Mouse (Mus musculus): ENCODE results near the gene Abhd16a. TPM values are rescaled to one million over a fixed set of nuclear protein-coding genes. Genes with fewer than 3 reads are reported as not detected.
A peak's percentile ranks its signal among the peaks of the same experiment; 100 is the strongest.

Gene Abhd16a
- polyA plus RNA-seq, 1 experiment: 64.7 TPM

DNA sequence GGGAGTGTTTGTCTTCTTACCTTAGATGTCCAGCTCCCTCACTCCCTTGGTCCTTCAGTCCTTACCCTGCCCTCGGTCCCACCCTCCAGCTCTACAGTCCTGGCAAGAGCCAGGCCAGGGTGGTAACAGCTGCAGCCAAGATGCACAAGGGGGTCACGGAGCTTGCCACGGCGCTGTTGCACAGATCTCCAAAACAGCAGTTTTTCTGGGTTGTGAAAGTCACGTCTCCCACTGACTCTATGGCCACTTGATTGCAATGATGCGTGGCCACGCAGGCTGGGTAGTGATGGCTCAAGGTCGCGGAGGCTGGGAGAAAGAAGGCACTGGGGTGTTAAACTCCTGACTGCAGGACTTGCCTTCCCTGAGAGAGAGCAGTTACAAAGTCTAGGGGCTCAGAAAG, 17.6 kb upstream of the Abhd16a start:
- H3K4me2 ChIP-seq (ENCODE audit: low read depth): no peak overlapping the region
- H3ac ChIP-seq (ENCODE audit: control insufficient read depth, insufficient read length): no peak overlapping the region
- H3K4me3 ChIP-seq: no peak overlapping the region

DNA sequence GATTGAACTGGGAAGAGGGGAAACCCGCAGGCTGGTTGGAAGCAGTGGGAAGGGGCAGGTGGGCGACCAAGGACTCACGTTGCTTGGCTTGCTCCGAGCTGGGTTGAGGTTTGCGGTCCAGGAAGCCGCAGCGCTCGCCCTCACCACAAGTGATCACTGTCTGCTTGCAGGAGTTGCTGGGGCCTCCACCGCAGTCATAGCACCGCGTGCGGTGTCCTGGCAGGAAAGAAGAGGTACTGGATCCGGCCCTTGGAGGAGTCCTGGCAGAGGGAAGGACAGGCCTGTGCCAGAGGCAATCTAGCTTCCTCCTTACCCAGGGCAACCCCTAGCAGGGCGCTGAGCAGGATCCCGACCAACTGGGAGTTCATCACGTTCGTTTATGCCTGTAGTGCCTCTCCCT, 15.0 kb upstream of the Abhd16a start:
- H3ac ChIP-seq (ENCODE audit: control insufficient read depth, insufficient read length): no peak overlapping the region
- H3K36me3 ChIP-seq (ENCODE audit: control insufficient read depth, insufficient read depth): no peaks in the 10 kb centered on the region
- H3K4me3 ChIP-seq: no peak overlapping the region
- peaks cover 9% of the 10 kb centered on the region for H3K27me3 ChIP-seq (ENCODE audit: control insufficient read depth, insufficient read depth, insufficient read length)
- TF ChIP-seq MYOG (IDR thresholded peaks at IDR 0.05; ENCODE audit: control insufficient read depth in 1 of 3, insufficient read depth in 1 of 3, insufficient read length in 2 of 3, low read depth in 2 of 3): no peak
- TF ChIP-seq SRF (IDR thresholded peaks at IDR 0.05; ENCODE audit: control insufficient read depth, insufficient read length, low read depth): no peak
- TF ChIP-seq TCF12 (IDR thresholded peaks at IDR 0.05; ENCODE audit: insufficient read depth, poor library complexity, severe bottlenecking): no peak
- no peak for TF ChIP-seq MYOD1 (IDR thresholded peaks at IDR 0.05; ENCODE audit: control insufficient read depth in 1 of 3, insufficient read length in 2 of 3, low read depth in 2 of 3)
- TF ChIP-seq TCF3 (IDR thresholded peaks at IDR 0.05; ENCODE audit: insufficient read length, low read depth): no peak
- TF ChIP-seq CEBPB (IDR thresholded peaks at IDR 0.05; ENCODE audit: insufficient read depth, poor library complexity, severe bottlenecking): no peak
- no peak for TF ChIP-seq REST (IDR thresholded peaks at IDR 0.05; ENCODE audit: insufficient read depth, insufficient read length)
- TF ChIP-seq POLR2AphosphoS2 (IDR thresholded peaks at IDR 0.05; ENCODE audit: insufficient read length, low read depth): no peak
- TF ChIP-seq MAX (IDR thresholded peaks at IDR 0.05; ENCODE audit: low read depth): no peak
- no peak for TF ChIP-seq E2F4 (IDR thresholded peaks at IDR 0.05; ENCODE audit: insufficient read depth)
- no peak for TF ChIP-seq POLR2A (IDR thresholded peaks at IDR 0.05; ENCODE audit: insufficient read length, low read depth)
- TF ChIP-seq USF1 (IDR thresholded peaks at IDR 0.05; ENCODE audit: low read depth): no peak
- H3K4me2 ChIP-seq (ENCODE audit: low read depth): no peak overlapping the region
- H3K79me2 ChIP-seq (ENCODE audit: control insufficient read depth, insufficient read depth): no peaks in the 10 kb centered on the region

More for the DNA sequence above, 17.6 kb upstream of the Abhd16a start:
- H3K79me2 ChIP-seq (ENCODE audit: control insufficient read depth, insufficient read depth): no peaks in the 10 kb centered on the region
- no peaks in the 10 kb centered on the region for H3K36me3 ChIP-seq (ENCODE audit: control insufficient read depth, insufficient read depth)
- no peaks in the 10 kb centered on the region for H3K27me3 ChIP-seq (ENCODE audit: control insufficient read depth, insufficient read depth, insufficient read length)
- TF ChIP-seq MYOG (IDR thresholded peaks at IDR 0.05; ENCODE audit: control insufficient read depth in 1 of 3, insufficient read depth in 1 of 3, insufficient read length in 2 of 3, low read depth in 2 of 3) (peak in 1 of 3 experiments; percentile 5), MAX (IDR thresholded peaks at IDR 0.05; ENCODE audit: low read depth) (no peak), POLR2A (IDR thresholded peaks at IDR 0.05; ENCODE audit: insufficient read length, low read depth) (no peak), E2F4 (IDR thresholded peaks at IDR 0.05; ENCODE audit: insufficient read depth) (no peak), TCF3 (IDR thresholded peaks at IDR 0.05; ENCODE audit: insufficient read length, low read depth) (no peak), SRF (IDR thresholded peaks at IDR 0.05; ENCODE audit: control insufficient read depth, insufficient read length, low read depth) (no peak), POLR2AphosphoS2 (IDR thresholded peaks at IDR 0.05; ENCODE audit: insufficient read length, low read depth) (no peak), TCF12 (IDR thresholded peaks at IDR 0.05; ENCODE audit: insufficient read depth, poor library complexity, severe bottlenecking) (no peak), MYOD1 (IDR thresholded peaks at IDR 0.05; ENCODE audit: control insufficient read depth in 1 of 3, insufficient read length in 2 of 3, low read depth in 2 of 3) (peak in 1 of 3 experiments; percentile 12), REST (IDR thresholded peaks at IDR 0.05; ENCODE audit: insufficient read depth, insufficient read length) (no peak)

DNA sequence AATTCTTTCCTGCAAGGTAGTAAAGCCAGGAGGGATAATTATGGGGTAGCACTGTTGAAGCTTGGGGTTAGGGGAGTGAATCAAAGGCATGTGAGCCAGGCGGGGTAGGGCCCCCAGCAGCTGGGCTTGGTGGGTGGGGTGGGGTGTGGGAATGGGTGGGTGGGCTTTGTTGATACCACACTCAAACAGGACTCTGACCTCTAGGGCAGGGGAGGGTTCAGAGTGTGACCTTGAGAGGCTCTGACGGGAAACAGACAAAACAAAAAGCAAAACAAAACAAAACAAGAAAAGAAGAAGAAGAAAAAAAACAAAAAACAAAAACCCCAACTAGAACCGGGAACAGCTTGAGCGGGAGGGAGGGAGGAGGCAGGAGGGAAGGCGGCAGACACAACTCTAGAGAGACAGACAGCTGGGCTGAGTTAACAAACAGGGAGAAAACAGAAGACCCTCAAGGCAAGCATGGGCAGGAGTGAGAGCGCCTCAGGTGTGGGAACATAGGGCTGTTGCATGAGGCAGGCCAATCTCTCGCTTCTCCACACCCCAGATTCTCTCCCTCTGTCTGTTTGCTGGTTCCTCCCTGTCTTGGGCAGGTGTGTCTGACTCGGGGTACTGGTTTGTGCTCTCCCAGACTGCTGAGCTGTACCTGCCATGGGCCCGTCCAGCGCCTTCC, 12.4 kb upstream of the Abhd16a start, which contains the start of gene Ly6g6e:
Gene Ly6g6e, plus strand, starts transcription at position 396 of the 670 bp plus-strand sequence.
- Histone ChIP-seq H3K36me3 (ENCODE audit: control insufficient read depth, insufficient read depth) (no peaks in the 10 kb centered on the region), H3K4me3 (no peak within 1 kb of the TSS), H3K4me2 (ENCODE audit: low read depth) (no peak within 1 kb of the TSS)

DNA sequence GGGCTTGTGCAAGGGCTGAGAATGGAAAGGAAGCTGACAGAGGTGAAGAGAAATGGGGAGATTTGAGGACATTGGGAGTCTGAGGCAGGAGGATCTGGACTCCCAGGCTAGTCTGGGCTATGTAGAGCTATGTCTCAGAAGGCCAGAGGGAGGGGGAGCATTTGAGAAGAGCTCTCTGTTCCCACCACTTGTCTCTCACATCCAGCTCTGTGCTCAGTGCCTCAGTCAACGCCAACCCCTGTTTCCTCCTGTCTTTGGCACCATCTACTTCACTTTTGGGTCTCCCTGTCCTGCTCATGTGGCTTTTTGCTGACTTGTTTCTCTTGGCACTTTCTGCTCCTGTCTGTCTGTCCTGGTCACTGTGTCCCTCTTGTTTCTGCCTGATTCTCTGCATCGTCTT, 11.8 kb upstream of the Abhd16a start:
- Histone ChIP-seq H3K4me2 (ENCODE audit: low read depth) (no peak overlapping the region), H3ac (ENCODE audit: control insufficient read depth, insufficient read length) (no peak overlapping the region), H3K4me3 (no peak overlapping the region), H3K36me3 (ENCODE audit: control insufficient read depth, insufficient read depth) (no peaks in the 10 kb centered on the region), H3K27me3 (ENCODE audit: control insufficient read depth, insufficient read depth, insufficient read length) (peaks cover 9% of the 10 kb centered on the region), H3K79me2 (ENCODE audit: control insufficient read depth, insufficient read depth) (no peaks in the 10 kb centered on the region)
- TF ChIP-seq MYOD1 (IDR thresholded peaks at IDR 0.05; ENCODE audit: control insufficient read depth in 1 of 3, insufficient read length in 2 of 3, low read depth in 2 of 3) (no peak), REST (IDR thresholded peaks at IDR 0.05; ENCODE audit: insufficient read depth, insufficient read length) (no peak), TCF3 (IDR thresholded peaks at IDR 0.05; ENCODE audit: insufficient read length, low read depth) (no peak), E2F4 (IDR thresholded peaks at IDR 0.05; ENCODE audit: insufficient read depth) (no peak), CEBPB (IDR thresholded peaks at IDR 0.05; ENCODE audit: insufficient read depth, poor library complexity, severe bottlenecking) (no peak), MYOG (IDR thresholded peaks at IDR 0.05; ENCODE audit: control insufficient read depth in 1 of 3, insufficient read depth in 1 of 3, insufficient read length in 2 of 3, low read depth in 2 of 3) (no peak), TCF12 (IDR thresholded peaks at IDR 0.05; ENCODE audit: insufficient read depth, poor library complexity, severe bottlenecking) (no peak), SRF (IDR thresholded peaks at IDR 0.05; ENCODE audit: control insufficient read depth, insufficient read length, low read depth) (no peak), POLR2A (IDR thresholded peaks at IDR 0.05; ENCODE audit: insufficient read length, low read depth) (no peak), MAX (IDR thresholded peaks at IDR 0.05; ENCODE audit: low read depth) (no peak), USF1 (IDR thresholded peaks at IDR 0.05; ENCODE audit: low read depth) (no peak), POLR2AphosphoS2 (IDR thresholded peaks at IDR 0.05; ENCODE audit: insufficient read length, low read depth) (no peak)

More for the DNA sequence above, 12.4 kb upstream of the Abhd16a start, which contains the start of gene Ly6g6e:
- Histone ChIP-seq H3K27me3 (ENCODE audit: control insufficient read depth, insufficient read depth, insufficient read length) (peaks cover 9% of the 10 kb centered on the region), H3ac (ENCODE audit: control insufficient read depth, insufficient read length) (no peak within 1 kb of the TSS), H3K79me2 (ENCODE audit: control insufficient read depth, insufficient read depth) (no peaks in the 10 kb centered on the region)
- TF ChIP-seq MAX (IDR thresholded peaks at IDR 0.05; ENCODE audit: low read depth): no peak
- TF ChIP-seq E2F4 (IDR thresholded peaks at IDR 0.05; ENCODE audit: insufficient read depth): no peak
- TF ChIP-seq TCF3 (IDR thresholded peaks at IDR 0.05; ENCODE audit: insufficient read length, low read depth): no peak
- TF ChIP-seq USF1 (IDR thresholded peaks at IDR 0.05; ENCODE audit: low read depth): no peak
- TF ChIP-seq TCF12 (IDR thresholded peaks at IDR 0.05; ENCODE audit: insufficient read depth, poor library complexity, severe bottlenecking): no peak
